Mouse (Mus musculus) layer of hippocampus, postnatal 14 days (tissue): Measurements from ENCODE around the gene Klk1b16. TPM values are rescaled to one million over a fixed set of nuclear protein-coding genes. Genes with fewer than 3 reads are reported as not detected.
"Not testable (repeated sequence)": the region's sequence is repeated elsewhere in the genome, so short reads cannot be mapped to it uniquely, and the experiment has no call there.

ENCODE experiments used
- DNase-seq, 2 experiments: peaks; one replicate each; pipeline ENCODE4 v3.0.0; 2021 to 2022; ENCODE audit warnings: low spot score in 2 of 2, mixed read lengths in 1 of 2
- long read RNA-seq, 2 experiments: library from polyadenylated mRNA; stranded (forward); transcript quantifications; one replicate each; pipeline ENCODE4 v2.0.0; 2021
- total RNA-seq, 2 experiments: library from RNA; stranded (reverse); gene quantifications; 2 replicates each; pipeline ENCODE4 v1.2.3; 2021

The Klk1b16 gene
- total RNA-seq: not detected
- long read RNA-seq, experiment 1: 0 reads
- long read RNA-seq, experiment 2: 0 reads

GRCm38 (mm10) chr7:44136467-44136866 is at the start of gene Klk1b16:
Klk1b16 (plus strand) TSS chr7:44136767.
- no peak for DNase-seq

- no peak for DNase-seq
Observed at GRCm38 (mm10) chr7:44096111-44096510, 40.5 kb upstream of the Klk1b16 start.

- not testable (repeated sequence) for DNase-seq
Observed at GRCm38 (mm10) chr7:44102028-44102427, 34.5 kb upstream of the Klk1b16 start, which contains the start of gene Klk1b21. Klk1b21 (plus strand) TSS chr7:44102328.

DNA sequence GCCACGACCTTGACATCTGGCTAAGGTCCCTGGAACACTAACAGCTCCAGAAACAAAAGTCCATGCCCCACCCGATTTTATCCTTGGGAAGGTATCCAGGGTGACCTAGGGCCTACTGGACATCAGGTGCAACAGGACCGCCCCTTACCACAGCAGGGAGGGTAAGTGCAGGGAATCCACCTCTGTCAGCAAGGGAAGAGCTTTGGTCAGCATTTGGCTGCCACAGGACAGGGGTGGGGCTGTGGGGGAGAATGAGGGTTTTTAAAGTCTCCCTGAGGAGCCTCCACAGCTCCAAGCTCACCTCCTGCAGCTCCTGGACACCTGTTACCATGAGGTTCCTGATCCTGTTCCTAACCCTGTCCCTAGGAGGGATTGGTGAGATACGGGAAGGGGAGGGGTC is 24.2 kb upstream of the Klk1b16 start, which contains the start of gene Klk1b22:
Klk1b22 (plus strand) TSS at position 301 of the 400 bp plus-strand sequence.
- DNase-seq: no peak

DNA sequence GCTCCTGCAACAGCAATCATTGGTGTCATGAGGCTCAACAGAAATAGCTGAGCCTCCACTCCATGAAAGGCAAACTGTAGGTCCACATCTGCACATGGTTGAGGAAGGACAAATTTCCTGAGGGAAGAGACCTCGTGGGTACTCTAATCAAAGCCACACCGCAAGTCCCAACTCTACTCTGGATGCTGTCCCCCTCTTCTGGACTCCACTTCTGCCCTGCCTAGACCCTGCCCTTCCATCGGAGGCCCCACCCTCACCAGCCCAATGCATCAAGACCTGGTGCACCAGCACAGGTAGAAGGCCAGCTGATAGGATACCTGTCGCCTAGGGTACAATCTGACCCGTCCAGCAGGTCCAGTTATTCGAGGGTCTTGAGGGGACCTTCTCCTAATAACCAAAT is 13.1 kb upstream of the Klk1b16 start:
- DNase-seq: no peak

DNA sequence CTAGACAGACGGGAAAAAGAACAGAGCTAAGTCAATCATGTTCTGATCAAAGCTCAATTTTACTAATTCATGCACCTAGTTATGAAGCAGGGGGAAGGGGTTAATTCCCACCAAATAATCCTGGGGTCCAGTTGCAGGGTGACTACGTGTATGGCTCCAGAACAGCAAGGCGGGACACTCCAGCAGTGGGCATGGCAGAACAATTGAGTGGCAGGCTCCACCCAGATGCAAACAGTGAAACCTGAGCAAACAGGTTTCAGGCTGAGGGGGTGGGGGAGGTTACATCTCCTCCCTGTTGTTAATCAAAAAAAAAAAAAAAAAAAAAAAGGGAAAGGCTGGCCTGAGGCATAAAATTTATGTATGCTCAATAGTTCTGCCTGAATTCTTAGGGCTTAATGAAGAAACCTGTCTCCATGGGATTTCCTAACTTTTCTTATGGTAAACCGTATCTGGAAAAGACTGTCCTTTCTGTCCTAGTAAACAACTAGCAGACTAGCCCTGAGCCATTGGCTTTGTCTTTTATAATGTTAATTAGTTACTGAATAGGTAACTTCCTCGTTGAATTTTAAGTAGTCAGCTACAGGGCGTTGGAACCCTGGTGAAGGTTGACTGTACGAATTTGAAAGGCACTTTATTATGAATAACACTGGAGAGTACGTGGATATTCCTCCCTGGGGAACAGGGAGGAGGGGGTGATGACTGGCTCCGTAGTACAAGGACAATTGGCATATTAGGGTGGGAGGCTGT is 42.9 kb downstream of the Klk1b16 start:
- no peak for DNase-seq

DNA sequence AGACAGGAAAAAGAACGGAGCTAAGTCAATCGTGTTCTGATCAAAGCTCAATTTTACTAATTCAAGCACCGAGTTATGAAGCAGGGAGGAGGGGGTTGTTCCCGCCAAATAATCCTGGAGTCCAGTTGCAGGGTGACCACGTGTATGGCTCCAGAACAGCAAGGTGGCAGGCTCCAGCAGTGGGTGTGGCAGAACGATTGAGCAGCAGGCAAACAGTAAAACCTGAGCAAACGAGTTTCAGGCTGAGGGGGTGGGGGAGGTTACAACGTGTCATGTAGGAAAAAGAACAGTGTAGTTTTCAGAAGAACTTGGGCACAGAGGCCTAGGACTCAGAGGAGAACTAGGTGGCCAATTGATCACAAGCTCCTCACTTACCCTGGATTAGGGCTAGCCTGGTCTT is 49.9 kb downstream of the Klk1b16 start:
- DNase-seq: not testable (repeated sequence)

DNA sequence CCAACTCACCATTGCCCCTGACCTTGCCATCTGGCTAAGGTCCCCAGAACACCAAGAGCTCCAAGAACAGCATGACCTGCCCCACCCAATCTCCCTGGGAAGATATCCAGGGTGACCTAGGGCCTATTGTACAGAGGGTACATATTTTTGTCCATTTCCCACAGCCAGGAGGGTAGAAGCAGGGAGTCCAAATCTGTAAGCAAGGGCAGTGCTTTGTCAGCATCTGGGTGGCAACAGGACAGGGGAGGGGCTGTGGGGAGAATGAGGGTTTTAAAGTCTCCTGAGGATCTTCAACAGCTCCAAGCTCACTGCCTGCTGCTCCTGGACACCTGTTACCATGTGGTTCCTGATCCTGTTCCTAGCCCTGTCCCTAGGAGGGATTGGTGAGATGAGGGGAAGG is 51.4 kb downstream of the Klk1b16 start, which contains the start of gene Klk1b24:
Klk1b24 (plus strand) TSS at position 301 of the 400 bp plus-strand sequence.
- DNase-seq: not testable (repeated sequence)

Other genes starting within 250 kb of the Klk1b16 start
- not detected for gene Klk15, start 203.0 kb upstream of the Klk1b16 start, total RNA-seq
- gene Klk1b8, start 186.1 kb upstream of the Klk1b16 start, total RNA-seq: not detected
- not detected for gene Klk1b1, start 170.0 kb upstream of the Klk1b16 start, total RNA-seq
- gene Klk1b9, start 160.7 kb upstream of the Klk1b16 start, total RNA-seq: not detected
- gene Klk1b11, start 140.9 kb upstream of the Klk1b16 start, total RNA-seq: not detected
- gene Klk1b26, start 124.6 kb upstream of the Klk1b16 start, total RNA-seq: not detected
- not detected for gene Klk1b27, start 84.5 kb upstream of the Klk1b16 start, total RNA-seq
- gene Klk1b21, start 34.4 kb upstream of the Klk1b16 start, total RNA-seq: not detected
- not detected for gene Klk1b22, start 24.1 kb upstream of the Klk1b16 start, total RNA-seq
- not detected for gene Klk1b24, start 51.5 kb downstream of the Klk1b16 start, total RNA-seq
- not detected for gene Klk1b3, start 61.4 kb downstream of the Klk1b16 start, total RNA-seq
- not detected for gene Klk1b4, start 70.7 kb downstream of the Klk1b16 start, total RNA-seq
- not detected for gene Klk1b5, start 79.2 kb downstream of the Klk1b16 start, total RNA-seq
- gene Klk1, start 88.6 kb downstream of the Klk1b16 start, total RNA-seq: not detected
- not detected for gene Gm36864, start 99.4 kb downstream of the Klk1b16 start, total RNA-seq
- 1 to 10 TPM; 1.4 to 1.5 TPM for gene 1700028J19Rik, start 109.9 kb downstream of the Klk1b16 start, total RNA-seq
- gene 2410002F23Rik, start 110.0 kb downstream of the Klk1b16 start, total RNA-seq: 100 to 1,000 TPM in 1 of 2 experiments, 10 to 100 TPM in 1; 83.1 to 105 TPM
- gene Acp4, start 120.6 kb downstream of the Klk1b16 start, total RNA-seq: not detected
- not detected for gene Gm15517, start 124.7 kb downstream of the Klk1b16 start, total RNA-seq
- 1 to 10 TPM; 2.5 to 2.8 TPM for gene Clec11a, start 170.1 kb downstream of the Klk1b16 start, total RNA-seq
- gene Shank1, start 173.5 kb downstream of the Klk1b16 start, total RNA-seq: 100 to 1,000 TPM; 566 to 582 TPM
- 10 to 100 TPM; 95.5 to 98.4 TPM for gene Syt3, start 247.3 kb downstream of the Klk1b16 start, total RNA-seq
- 1 to 10 TPM; 2.3 TPM for gene 1700008O03Rik, start 249.1 kb downstream of the Klk1b16 start, total RNA-seq